Mouse (Mus musculus) cerebellum, adult 8-10 months (tissue): ENCODE results near the gene Cnksr3.
A peak's percentile ranks its signal among the peaks of the same experiment; 100 is the strongest.

Experiments
- DNase-seq: peaks from one replicate; pipeline ENCODE4 v3.0.0; 2022

Cnksr3 gene

GRCm38 (mm10) chr10:7075661-7076060, 136.4 kb downstream of the Cnksr3 start:
- DNase-seq: peak; percentile 42

- no peak for DNase-seq
Observed at GRCm38 (mm10) chr10:7074231-7074630, 137.8 kb downstream of the Cnksr3 start.

- no peak for DNase-seq
Observed at GRCm38 (mm10) chr10:7070924-7071323, 141.1 kb downstream of the Cnksr3 start.

- DNase-seq: no peak
Observed at GRCm38 (mm10) chr10:7070100-7070835, 141.8 kb downstream of the Cnksr3 start.

- DNase-seq: no peak
Observed at GRCm38 (mm10) chr10:7069090-7069489, 142.9 kb downstream of the Cnksr3 start.
